Mouse (Mus musculus) myocyte (in vitro differentiated cells): ENCODE data around the gene Hyou1.

ENCODE experiments used
- E2F4 ChIP-seq: IDR thresholded peaks from one replicate; pipeline ENCODE4 v1.6.1; 2011; ENCODE audit warnings: mild to moderate bottlenecking, control low read depth, moderate library complexity; ENCODE audit not compliant: insufficient read depth
- MYOD1 ChIP-seq, 3 experiments: IDR thresholded peaks; one replicate each; pipeline ENCODE4 v1.6.1; 2011; ENCODE audit warnings: control low read depth in 2 of 3, low read depth in 2 of 3, mild to moderate bottlenecking in 2 of 3, moderate library complexity in 1 of 3; ENCODE audit not compliant: insufficient read length in 2 of 3, control insufficient read depth in 1 of 3
- MYOG ChIP-seq, 3 experiments: IDR thresholded peaks; one replicate each; pipeline ENCODE4 v1.6.1; 2011; ENCODE audit warnings: control low read depth in 2 of 3, low read depth in 2 of 3, mild to moderate bottlenecking in 2 of 3; ENCODE audit not compliant: insufficient read length in 2 of 3, control insufficient read depth in 1 of 3, insufficient read depth in 1 of 3
- POLR2A ChIP-seq: IDR thresholded peaks from one replicate; pipeline ENCODE4 v1.6.1; 2011; ENCODE audit warnings: low read depth, mild to moderate bottlenecking, control low read depth, moderate library complexity; ENCODE audit not compliant: insufficient read length
- POLR2AphosphoS2 ChIP-seq: IDR thresholded peaks from one replicate; pipeline ENCODE4 v1.6.1; 2011; ENCODE audit warnings: low read depth, control low read depth; ENCODE audit not compliant: insufficient read length

DNA sequence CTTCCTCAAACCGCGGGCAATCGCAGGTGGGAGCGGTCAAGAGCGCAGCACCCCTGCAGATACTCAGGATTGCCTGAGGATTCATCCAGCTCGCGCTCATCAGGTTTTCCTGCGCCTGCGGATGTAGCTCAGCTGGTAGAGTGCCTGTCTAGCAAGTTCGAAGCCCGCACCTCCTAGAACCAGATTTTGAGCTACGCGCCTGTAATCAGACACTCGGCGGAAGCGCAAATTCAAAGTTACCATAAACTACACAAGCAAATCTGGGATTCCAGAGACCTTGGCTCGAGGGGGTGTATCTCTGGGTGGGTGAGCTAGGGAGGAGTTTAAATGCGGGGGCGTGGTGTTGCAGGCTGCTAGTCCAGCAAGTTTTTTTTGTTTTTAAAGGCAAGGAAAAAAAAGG is 61.7 kb downstream of the Hyou1 start, which contains the start of gene Foxr1:
- no peak for TF ChIP-seq POLR2A
- TF ChIP-seq POLR2AphosphoS2: no peak
- no peak for TF ChIP-seq E2F4
- no peak for TF ChIP-seq MYOG (IDR thresholded peaks at IDR 0.05; ENCODE audit: control insufficient read depth in 1 of 3, insufficient read depth in 1 of 3, insufficient read length in 2 of 3, low read depth in 2 of 3)
- no peak for TF ChIP-seq MYOD1 (IDR thresholded peaks at IDR 0.05; ENCODE audit: control insufficient read depth in 1 of 3, insufficient read length in 2 of 3, low read depth in 2 of 3)
